Mouse (Mus musculus) lung, embryonic 14.5 days (tissue): ENCODE results near the gene Malsu1. TPM values are rescaled to one million over a fixed set of nuclear protein-coding genes. Genes with fewer than 3 reads are reported as not detected.
A peak's percentile ranks its signal among the peaks of the same experiment; 100 is the strongest.

Experiments
- ATAC-seq: fragments of 200-750 bp; cut with Nextera tagmentation; 2 replicates; pipeline ENCODE4 v1.8.0; 2017; ENCODE audit warnings: mild to moderate bottlenecking, moderate TSS enrichment, moderate library complexity; ENCODE audit not compliant: insufficient read depth
- DNase-seq: peaks from one replicate; pipeline ENCODE4 v3.0.0-alpha.2; 2015
- H3K27ac ChIP-seq: fragments of 300-500 bp; sonication (generic); 2 replicates; pipeline ENCODE4 v1.5.1; 2014; ENCODE audit warnings: low read depth, mild to moderate bottlenecking, moderate library complexity
- H3K27me3 ChIP-seq: fragments of 300-500 bp; sonication (generic); 2 replicates; pipeline ENCODE4 v1.6.1; 2014; ENCODE audit warnings: low read length, control low read depth; ENCODE audit not compliant: insufficient read depth
- H3K36me3 ChIP-seq: fragments of 300-500 bp; sonication (generic); 2 replicates; pipeline ENCODE4 v1.6.1; 2014; ENCODE audit warnings: control low read depth; ENCODE audit not compliant: insufficient read depth
- H3K4me1 ChIP-seq: fragments of 300-500 bp; sonication (generic); 2 replicates; pipeline ENCODE4 v1.6.1; 2014; ENCODE audit warnings: antibody characterized with exemption, control low read depth; ENCODE audit not compliant: insufficient read depth
- H3K4me2 ChIP-seq: fragments of 300-500 bp; sonication (generic); 2 replicates; pipeline ENCODE4 v1.6.1; 2014; ENCODE audit warnings: mild to moderate bottlenecking
- H3K4me3 ChIP-seq: fragments of 300-500 bp; sonication (generic); 2 replicates; pipeline ENCODE4 v1.5.1; 2014; ENCODE audit warnings: low read depth, low read length
- H3K9ac ChIP-seq: fragments of 300-500 bp; sonication (generic); 2 replicates; pipeline ENCODE4 v1.6.1; 2014
- H3K9me3 ChIP-seq: fragments of 300-500 bp; sonication (generic); 2 replicates; pipeline ENCODE4 v1.6.1; 2016; ENCODE audit warnings: low read depth, low read length, control low read depth
- CTCF ChIP-seq: IDR thresholded peaks from 2 replicates; pipeline ENCODE4 v1.5.1; 2016; ENCODE audit warnings: antibody characterized with exemption, low read depth
- WGBS: fragments of 180-500 bp; shearing (Covaris S2); extraction: QIAGEN DNeasy Blood & Tissue Kit; methylation state at CpG from one replicate; pipeline ENCODE4 v1.1.7; 2014; 5-methylcytosine and 5-hydroxymethylcytosine counted together
- polyA plus RNA-seq: library from polyadenylated mRNA; unstranded; fragments of >200 nt; fragmentation: Nextera tagmentation; extraction: Ambion mirVana; gene quantifications from 2 replicates; pipeline ENCODE4 v1.2.1, GENCODE M21; 2014

Malsu1 gene
- polyA plus RNA-seq, 1 experiment from 2014 or later: 69.7 TPM

DNA sequence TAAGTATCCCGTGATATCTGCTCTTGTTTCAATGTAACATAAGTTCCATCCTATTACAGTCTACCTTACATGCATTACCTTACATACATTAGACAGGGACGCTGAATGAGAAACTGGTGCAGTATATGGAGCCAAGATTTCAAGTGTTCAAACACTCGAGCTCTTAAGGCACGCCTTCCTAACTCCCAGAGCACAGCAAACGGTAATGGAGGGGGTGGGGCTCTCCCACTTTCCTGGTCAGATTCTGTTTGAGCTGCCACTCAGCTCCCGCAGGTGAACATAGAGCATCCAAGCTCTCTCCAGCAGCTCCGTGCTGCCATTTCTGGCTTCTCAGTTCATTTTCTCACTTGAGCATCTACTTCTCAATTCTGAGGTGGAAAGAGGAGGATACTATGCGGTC is 44.9 kb downstream of the Malsu1 start:
- no peak overlapping the region for H3K4me3 ChIP-seq
- WGBS: 62% methylated on average over 8 of the region's 8 CpGs
- TF ChIP-seq CTCF: no peak
- H3K27me3 ChIP-seq: no peaks in the 10 kb centered on the region
- H3K9me3 ChIP-seq: no peaks in the 10 kb centered on the region
- peak; percentile 70 for DNase-seq
- H3K27ac ChIP-seq: peak overlapping the region; percentile 59
- H3K9ac ChIP-seq: no peak overlapping the region
- H3K36me3 ChIP-seq: peaks cover 16% of the 10 kb centered on the region
- H3K4me2 ChIP-seq: no peak overlapping the region
- H3K4me1 ChIP-seq: peaks cover 8% of the 10 kb centered on the region
- ATAC-seq: peak; percentile 83

DNA sequence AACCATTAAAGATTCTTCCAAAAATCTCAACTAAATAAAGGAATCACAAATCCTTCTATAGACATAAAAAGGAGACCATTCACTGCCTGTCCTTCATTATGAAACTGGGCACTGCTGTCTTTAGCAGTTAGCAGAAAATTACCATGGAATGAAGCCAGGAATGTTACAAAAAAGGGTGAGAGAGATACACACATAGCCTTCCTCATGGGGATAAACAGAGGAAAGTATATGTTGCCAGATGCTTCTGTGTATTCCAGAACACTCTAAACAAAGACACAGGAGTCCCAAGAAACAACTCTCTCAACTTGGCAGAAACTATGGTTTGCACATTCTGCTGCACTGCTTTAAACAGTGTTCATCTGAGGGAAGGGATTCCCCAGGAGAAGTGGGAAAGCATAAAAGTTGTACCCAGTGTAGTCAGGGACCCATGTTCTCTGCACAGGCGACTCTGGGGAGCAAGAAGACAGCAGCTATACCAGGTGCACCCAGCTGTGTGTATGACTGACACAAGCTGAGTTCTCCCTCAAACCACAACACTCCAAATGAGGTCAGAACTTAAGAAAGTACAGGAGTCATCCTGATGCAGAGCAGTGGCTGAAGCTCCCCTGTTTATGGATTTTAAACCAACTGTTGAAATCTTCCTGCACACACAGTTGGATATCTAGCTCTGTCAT is 46.0 kb downstream of the Malsu1 start:
- no peaks in the 10 kb centered on the region for H3K9me3 ChIP-seq
- DNase-seq (peak; percentile 84), ATAC-seq (peak; percentile 62; the same call in 1 of the 2 replicates)
- no peaks in the 10 kb centered on the region for H3K27me3 ChIP-seq
- H3K4me2 ChIP-seq: no peak overlapping the region
- no peak for TF ChIP-seq CTCF
- no peak overlapping the region for H3K4me3 ChIP-seq
- H3K4me1 ChIP-seq: peaks cover 8% of the 10 kb centered on the region
- peaks cover 16% of the 10 kb centered on the region for H3K36me3 ChIP-seq
- peak overlapping the region; percentile 72 for H3K27ac ChIP-seq
- 47% methylated on average over 1 of the region's 1 CpGs for WGBS
- no peak overlapping the region for H3K9ac ChIP-seq

DNA sequence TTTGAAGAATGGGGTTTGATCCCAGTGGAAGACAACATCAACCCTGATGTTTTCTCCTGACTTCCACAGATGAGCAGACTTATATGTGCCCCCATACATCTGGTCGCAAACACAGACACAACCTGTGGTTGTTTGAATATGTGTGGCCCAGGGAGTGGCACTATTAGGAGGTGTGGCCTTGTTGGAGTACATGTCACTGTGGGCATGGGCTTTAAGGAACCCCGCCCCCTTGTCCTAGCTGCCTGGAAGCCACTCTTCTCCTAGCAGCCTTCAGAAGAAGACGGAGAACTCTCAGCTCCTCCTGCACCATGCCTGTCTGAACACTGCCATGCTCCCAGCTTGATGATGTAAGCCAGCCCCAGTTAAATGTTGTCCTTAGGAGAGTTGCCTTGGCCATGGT is 46.8 kb downstream of the Malsu1 start:
- H3K4me2 ChIP-seq: no peak overlapping the region
- H3K27ac ChIP-seq: peak overlapping the region; percentile 72; the same call in 1 of the 2 replicates
- no peak overlapping the region for H3K4me3 ChIP-seq
- 73% methylated on average over 3 of the region's 3 CpGs for WGBS
- H3K9ac ChIP-seq: no peak overlapping the region
- peaks cover 8% of the 10 kb centered on the region for H3K4me1 ChIP-seq
- ATAC-seq (no peak), DNase-seq (no peak)
- no peaks in the 10 kb centered on the region for H3K27me3 ChIP-seq
- no peaks in the 10 kb centered on the region for H3K9me3 ChIP-seq
- TF ChIP-seq CTCF: no peak
- peaks cover 16% of the 10 kb centered on the region for H3K36me3 ChIP-seq

DNA sequence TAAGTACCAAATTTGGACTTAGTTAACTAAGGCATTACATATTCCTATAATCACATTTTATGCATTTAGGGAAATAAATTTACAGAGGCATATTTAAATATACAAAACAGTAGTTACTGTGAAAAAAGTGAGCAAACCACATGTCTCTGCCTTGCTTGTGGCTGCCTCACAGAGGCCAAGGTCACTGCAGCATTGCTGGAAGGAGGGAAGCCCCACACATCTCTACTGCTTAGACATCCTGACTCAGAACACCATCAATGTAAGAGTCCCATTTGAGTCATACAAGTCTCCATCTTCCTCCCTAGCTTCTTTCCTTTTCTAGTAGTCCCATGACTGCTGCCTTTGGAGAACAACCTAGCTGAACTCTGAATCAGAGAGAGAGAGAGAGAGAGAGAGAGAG is 56.7 kb downstream of the Malsu1 start:
- DNase-seq: no peak
- TF ChIP-seq CTCF: no peak
- Histone ChIP-seq H3K9me3 (no peaks in the 10 kb centered on the region), H3K27ac (no peak overlapping the region), H3K27me3 (no peaks in the 10 kb centered on the region), H3K4me2 (no peak overlapping the region), H3K9ac (no peak overlapping the region), H3K36me3 (peaks cover 6% of the 10 kb centered on the region; the same call in 1 of the 2 replicates), H3K4me3 (no peak overlapping the region), H3K4me1 (no peaks in the 10 kb centered on the region)
- no peak for ATAC-seq

DNA sequence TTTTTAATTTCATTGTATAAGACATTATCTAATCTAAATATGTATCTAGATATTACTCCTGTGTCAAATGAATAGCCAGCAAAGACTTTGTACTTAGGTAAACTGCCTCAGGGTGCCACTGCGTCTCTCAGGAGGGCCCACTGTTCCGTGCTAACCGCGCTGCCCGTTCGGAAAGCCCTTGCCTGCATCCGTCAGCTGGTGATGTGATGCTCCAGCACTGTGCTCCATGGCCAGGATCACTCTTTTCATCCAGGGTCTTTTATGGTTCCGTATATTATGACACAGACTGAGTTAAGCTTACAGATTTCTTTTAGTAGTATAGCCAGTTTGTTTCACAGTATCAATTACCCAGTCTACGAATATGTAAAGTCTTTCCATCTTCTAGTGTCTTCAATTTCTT is 58.3 kb downstream of the Malsu1 start:
- H3K9ac ChIP-seq: no peak overlapping the region
- DNase-seq (no peak), ATAC-seq (no peak)
- no peaks in the 10 kb centered on the region for H3K9me3 ChIP-seq
- TF ChIP-seq CTCF: no peak
- peaks cover 6% of the 10 kb centered on the region; the same call in 1 of the 2 replicates for H3K36me3 ChIP-seq
- no peaks in the 10 kb centered on the region for H3K27me3 ChIP-seq
- H3K4me3 ChIP-seq: no peak overlapping the region
- WGBS: 87% methylated on average over 9 of the region's 9 CpGs
- no peak overlapping the region for H3K4me2 ChIP-seq
- no peak overlapping the region for H3K27ac ChIP-seq
- no peaks in the 10 kb centered on the region for H3K4me1 ChIP-seq

DNA sequence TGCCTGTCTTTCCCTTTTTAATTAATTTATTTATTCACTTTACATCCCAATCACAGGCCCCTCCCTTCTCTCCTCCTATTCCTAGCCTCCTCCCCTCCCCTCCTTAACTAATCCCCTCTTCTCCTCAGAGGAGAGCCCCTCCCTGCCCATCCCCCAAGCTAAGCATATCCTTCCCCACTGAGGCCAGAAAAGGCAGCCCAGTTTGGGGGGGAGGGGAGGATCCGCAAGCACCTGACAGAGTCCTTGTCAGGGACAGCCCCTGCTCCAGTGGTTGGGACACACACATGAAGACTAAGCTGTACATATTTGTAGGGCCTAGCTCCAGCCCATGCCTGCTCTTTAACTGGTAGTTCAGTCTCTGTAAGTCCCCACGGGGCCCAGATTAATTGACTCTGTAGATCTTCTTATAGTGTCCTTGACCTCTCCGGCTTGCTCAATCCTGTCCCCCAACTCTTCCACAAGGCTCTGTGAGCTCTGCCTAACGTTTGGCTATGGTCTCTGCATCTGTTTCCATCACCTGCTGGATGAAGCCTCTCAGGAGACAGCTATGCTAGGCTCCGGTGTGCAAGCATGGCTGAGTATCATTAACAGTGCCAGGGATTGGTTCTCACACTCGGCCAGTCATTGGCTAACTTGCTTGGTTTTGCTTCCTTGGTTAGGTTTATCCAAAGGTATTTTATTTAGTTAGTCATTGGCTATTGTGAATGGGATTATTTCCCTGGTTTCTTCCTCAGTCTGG is 58.9 kb downstream of the Malsu1 start:
- TF ChIP-seq CTCF: no peak
- H3K9ac ChIP-seq: no peak overlapping the region
- no peak overlapping the region for H3K27ac ChIP-seq
- no peak overlapping the region for H3K4me2 ChIP-seq
- no peak overlapping the region for H3K4me3 ChIP-seq
- H3K4me1 ChIP-seq: no peaks in the 10 kb centered on the region
- peaks cover 6% of the 10 kb centered on the region; the same call in 1 of the 2 replicates for H3K36me3 ChIP-seq
- 63% methylated on average over 6 of the region's 6 CpGs for WGBS
- DNase-seq (no peak), ATAC-seq (no peak)
- no peaks in the 10 kb centered on the region for H3K27me3 ChIP-seq
- H3K9me3 ChIP-seq: no peaks in the 10 kb centered on the region

Other genes starting within 250 kb of the Malsu1 start
- 213 and 226 TPM in 2 replicates for gene Tmem176a, start 232.9 kb upstream of the Malsu1 start, polyA plus RNA-seq
- gene Tmem176b, start 232.3 kb upstream of the Malsu1 start, polyA plus RNA-seq: 387 and 409 TPM in 2 replicates
- not detected in 2 replicates for gene Aoc1, start 200.9 kb upstream of the Malsu1 start, polyA plus RNA-seq
- gene 1600015I10Rik, start 143.9 kb upstream of the Malsu1 start, polyA plus RNA-seq: not detected in 2 replicates
- gene Doxl2, start 98.8 kb upstream of the Malsu1 start, polyA plus RNA-seq: not detected in 2 replicates
- gene Svs1, start 86.9 kb upstream of the Malsu1 start, polyA plus RNA-seq: not detected in 2 replicates
- gene Gpnmb, start 37.2 kb upstream of the Malsu1 start, polyA plus RNA-seq: 0.21 and 0.35 TPM in 2 replicates
- 62.4 and 67.5 TPM in 2 replicates for gene Igf2bp3, start 141.2 kb downstream of the Malsu1 start, polyA plus RNA-seq
- 47.8 and 51.6 TPM in 2 replicates for gene Tra2a, start 190.2 kb downstream of the Malsu1 start, polyA plus RNA-seq
- 11.8 and 12.5 TPM in 2 replicates for gene Ccdc126, start 245.5 kb downstream of the Malsu1 start, polyA plus RNA-seq